Mouse (Mus musculus) stomach, postnatal 0 days (tissue): ENCODE results near the gene H2afy2.

ENCODE experiments used
- CTCF ChIP-seq: IDR thresholded peaks from 2 replicates; pipeline ENCODE4 v1.5.1; 2016; ENCODE audit warnings: antibody characterized with exemption, low read depth, mild to moderate bottlenecking, moderate library complexity
- EP300 ChIP-seq: optimal IDR thresholded peaks from 2 replicates; pipeline ENCODE3; 2016; ENCODE audit warnings: antibody characterized with exemption

- TF ChIP-seq CTCF (no peak), EP300 (no peak)
Measured at GRCm38 (mm10) chr10:61811987-61812386, 28.0 kb upstream of the H2afy2 start.
